Mouse (Mus musculus): Measurements from ENCODE around the gene Tle4.
"Not testable (repeated sequence)": the region's sequence is repeated elsewhere in the genome, so short reads cannot be mapped to it uniquely, and the experiment has no call there.

Gene Tle4

GRCm38 (mm10) chr19:14597917-14598689 lies at the start of gene Tle4:
Gene Tle4 (minus strand): TSS chr19:14598051.
- peak; percentile 100 for DNase-seq (ENCODE audit: low spot score in 2 of 2)

DNA sequence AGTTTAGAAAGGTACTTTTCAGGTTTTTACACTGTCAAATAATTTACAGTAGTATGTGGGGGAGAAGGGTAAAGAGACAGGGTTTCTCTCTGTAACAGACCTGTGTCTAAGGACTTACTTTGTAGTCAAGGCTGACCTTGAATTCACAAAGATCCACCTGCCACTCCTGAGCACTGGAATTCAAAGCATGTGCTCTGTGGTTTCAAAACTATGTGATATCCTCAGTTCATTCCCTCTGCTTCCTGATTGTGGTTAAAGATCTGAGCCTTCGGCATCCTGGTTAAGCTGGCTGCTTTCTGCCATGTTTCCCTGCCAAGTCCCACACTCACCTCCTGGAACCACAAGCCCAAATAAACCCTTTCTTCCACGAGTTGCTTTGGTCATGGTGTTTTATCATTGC lies 47.8 kb upstream of the Tle4 start:
- DNase-seq (ENCODE audit: low spot score in 2 of 2) = no peak

DNA sequence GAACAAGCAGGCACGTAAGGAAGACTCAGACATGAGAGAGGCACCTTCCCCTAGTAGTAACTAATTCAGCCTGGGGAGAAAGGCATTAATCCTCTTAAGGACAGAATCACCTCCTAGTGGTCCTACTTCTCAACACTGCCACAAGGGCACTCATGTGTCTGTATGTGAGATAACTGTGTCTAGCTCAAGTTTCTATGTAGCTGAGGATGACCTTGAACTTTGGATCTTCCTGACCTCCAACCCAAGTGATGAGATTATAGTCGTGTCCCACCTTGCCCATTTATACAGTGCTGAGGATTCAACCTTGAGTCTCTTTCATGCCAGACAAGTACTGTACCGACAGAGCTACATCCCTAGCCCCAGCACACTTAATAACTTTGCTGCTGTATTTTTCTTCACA lies 46.9 kb upstream of the Tle4 start:
- DNase-seq (ENCODE audit: low spot score in 2 of 2) = no peak

DNA sequence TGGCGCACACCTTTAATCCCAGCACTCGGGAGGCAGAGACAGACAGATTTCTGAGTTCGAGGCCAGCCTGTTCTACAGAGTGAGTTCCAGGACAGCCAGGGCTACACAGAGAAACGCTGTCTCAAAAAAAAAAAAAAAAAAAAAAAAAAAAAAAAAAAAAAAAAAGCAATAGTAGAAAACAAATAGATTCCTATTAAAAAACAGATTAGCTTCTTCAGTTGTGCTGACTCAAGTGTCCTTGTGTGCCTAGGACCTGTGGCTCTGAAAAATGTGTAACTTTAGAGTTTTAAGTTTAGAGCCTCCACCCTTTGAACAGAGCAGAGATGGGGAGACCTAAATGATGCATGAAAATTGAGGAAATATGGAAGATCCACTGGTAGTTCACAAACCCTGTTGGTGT lies 45.2 kb upstream of the Tle4 start:
- not testable (repeated sequence) for DNase-seq (ENCODE audit: low spot score in 2 of 2)

DNA sequence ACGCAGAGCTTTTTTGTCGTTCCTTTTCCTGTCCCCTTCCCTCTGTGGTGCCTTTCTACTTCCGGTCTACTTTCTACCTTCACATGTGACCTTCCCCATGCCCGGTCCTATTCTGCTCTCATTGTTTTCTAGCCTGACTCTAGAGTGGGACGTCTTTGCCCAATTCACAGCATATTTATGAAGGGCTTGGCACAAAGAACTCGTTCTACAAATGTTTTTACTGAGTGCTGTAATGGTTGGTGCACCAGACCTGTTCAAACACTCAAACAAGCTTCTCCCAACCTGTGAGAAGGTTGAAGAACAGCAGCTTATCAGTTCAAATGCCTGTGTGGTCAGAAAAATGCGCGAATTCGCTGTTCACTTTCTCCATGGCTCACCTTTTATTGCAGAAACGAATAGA lies 44.8 kb upstream of the Tle4 start:
- no peak for DNase-seq (ENCODE audit: low spot score in 2 of 2)

GRCm38 (mm10) chr19:14635213-14635928 lies 37.5 kb upstream of the Tle4 start:
- DNase-seq (ENCODE audit: low spot score in 2 of 2) = no peak

GRCm38 (mm10) chr19:14623355-14623754 lies 25.5 kb upstream of the Tle4 start:
- no peak for DNase-seq (ENCODE audit: low spot score in 2 of 2)

GRCm38 (mm10) chr19:14620534-14620933 lies 22.7 kb upstream of the Tle4 start:
- DNase-seq (ENCODE audit: low spot score in 2 of 2) = peak in 1 of 2 experiments; percentile 16

DNA sequence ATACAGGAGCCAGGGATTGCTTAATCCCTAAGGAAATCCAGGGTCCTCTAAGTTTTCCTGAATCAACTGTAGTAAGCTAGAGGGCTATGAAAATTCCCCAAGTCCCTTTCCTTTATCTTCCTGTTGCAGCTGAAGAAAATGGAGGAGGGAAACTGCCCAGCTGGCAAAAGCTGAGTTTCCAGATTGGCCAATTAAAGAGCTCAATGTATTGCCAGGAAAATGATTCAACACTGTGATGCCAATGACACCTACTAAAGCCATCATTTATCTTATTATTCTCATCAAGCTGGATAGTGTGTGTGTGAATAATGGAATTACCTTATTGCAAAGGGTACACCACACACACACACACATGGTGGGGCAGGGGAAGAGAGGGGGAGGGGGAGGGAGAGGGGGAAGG lies 22.0 kb upstream of the Tle4 start:
- DNase-seq (ENCODE audit: low spot score in 2 of 2) = peak in 1 of 2 experiments; percentile 27

DNA sequence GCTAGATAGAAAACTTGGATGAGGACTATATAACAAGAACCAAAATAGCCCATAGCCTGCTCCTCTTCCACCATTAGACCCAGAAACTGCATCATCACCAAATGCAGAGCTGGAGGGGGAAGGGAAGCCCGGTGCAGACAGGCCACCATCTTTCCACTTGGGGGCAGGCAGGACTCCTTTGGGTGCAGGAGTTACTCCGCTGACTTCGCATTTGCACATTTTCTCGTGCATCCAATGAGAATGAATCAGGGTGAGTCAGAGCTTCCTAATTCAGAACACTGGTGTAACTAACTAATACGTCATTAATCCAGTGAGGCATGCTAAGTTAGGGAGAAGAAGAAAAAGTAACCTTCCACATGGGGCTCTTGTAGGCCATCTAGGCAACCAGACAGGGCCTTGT lies 17.0 kb upstream of the Tle4 start:
- DNase-seq (ENCODE audit: low spot score in 2 of 2) = no peak

DNA sequence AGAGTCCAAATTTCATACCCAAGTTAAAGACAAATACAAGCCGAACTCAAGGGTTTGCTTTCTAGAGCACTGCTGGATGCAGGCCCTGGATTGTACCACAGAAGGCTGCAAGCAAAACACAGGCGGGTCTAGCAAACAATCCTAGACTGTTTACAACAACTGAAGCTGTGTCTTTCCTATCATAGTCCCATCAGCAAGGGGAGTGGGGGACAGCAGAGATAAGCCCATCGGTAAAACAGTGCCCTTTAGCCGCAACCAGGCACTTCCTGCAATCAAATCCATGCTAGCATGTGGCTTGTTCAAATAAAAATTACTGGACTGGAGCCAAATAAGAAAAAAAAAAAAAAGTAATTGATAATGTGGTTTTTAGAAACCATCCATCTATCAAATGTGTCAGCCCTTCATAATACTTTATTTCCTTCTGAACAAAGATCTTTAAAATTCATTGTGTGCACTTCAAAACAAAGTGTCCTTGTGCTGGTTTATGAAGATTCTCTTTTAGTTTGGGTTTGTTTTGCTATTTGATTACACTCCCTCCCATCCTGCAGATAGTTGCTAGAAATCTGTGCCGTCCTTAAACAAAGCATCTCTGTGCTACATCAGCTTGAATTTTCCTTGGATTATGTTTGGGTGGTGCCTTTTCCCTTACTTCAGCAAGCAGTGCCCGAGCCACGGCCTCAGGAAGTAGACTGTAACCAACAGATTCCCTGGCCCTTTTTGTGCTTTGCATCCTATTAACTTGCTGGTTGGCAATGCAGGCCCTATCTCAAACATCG lies 12.9 kb upstream of the Tle4 start:
- no peak for DNase-seq (ENCODE audit: low spot score in 2 of 2)

- no peak for DNase-seq (ENCODE audit: low spot score in 2 of 2)
Observed at GRCm38 (mm10) chr19:14600841-14601240, 3.0 kb upstream of the Tle4 start.

DNA sequence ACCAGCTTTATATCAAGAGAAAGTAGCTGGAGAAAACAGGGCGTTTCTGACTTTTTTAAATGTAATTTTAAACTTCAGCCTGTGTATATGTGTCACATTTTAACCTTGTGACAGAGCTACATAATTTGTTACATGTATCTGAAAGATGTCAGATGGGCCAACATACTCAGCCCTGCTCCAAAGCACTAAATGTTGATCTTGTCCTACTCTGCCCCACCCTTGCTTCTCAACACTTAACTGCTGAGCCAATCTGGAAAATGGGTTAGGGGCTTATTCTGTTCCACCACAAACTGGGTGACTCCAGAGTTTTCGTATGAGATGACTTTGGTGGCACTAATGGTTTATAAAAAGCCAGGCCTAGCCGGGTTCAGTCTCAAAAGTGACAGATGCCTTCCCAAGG lies 2.5 kb upstream of the Tle4 start:
- no peak for DNase-seq (ENCODE audit: low spot score in 2 of 2)

GRCm38 (mm10) chr19:14599851-14600251 lies 2.0 kb upstream of the Tle4 start:
- no peak for DNase-seq (ENCODE audit: low spot score in 2 of 2)

DNA sequence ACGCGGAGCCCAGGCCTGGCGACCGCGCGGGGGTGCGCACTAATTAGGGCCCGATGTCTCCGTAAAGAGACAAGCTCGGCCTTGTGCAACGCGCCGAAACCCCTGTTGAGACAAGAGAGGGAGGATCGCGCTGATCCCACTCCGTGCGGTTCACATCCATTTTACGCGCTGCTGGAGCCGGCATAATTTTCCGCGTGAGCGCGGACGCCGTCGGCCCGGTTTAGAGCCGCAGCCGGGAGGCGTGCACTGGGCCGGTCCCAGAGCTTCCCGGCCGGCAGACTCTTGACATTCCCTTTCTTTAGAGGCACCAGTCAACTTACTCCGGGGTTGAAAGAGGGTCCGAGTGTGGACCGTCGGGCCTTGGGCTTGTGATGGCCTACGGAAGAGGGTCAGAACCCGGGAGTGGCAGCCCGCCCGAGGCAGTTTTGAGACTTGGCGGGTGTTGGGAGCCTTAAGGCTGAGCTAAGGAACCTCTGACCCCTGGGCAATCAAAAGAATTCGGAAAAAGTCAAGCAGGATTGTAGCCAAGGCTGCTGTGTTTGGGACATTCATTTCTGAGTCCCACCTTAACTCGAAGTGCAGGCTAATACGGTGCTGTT lies 938 bp upstream of the Tle4 start:
- no peak for DNase-seq (ENCODE audit: low spot score in 2 of 2)

- DNase-seq (ENCODE audit: low spot score in 2 of 2) = peak; percentile 44 to 49
Observed at GRCm38 (mm10) chr19:14596941-14597916, 622 bp downstream of the Tle4 start.

DNA sequence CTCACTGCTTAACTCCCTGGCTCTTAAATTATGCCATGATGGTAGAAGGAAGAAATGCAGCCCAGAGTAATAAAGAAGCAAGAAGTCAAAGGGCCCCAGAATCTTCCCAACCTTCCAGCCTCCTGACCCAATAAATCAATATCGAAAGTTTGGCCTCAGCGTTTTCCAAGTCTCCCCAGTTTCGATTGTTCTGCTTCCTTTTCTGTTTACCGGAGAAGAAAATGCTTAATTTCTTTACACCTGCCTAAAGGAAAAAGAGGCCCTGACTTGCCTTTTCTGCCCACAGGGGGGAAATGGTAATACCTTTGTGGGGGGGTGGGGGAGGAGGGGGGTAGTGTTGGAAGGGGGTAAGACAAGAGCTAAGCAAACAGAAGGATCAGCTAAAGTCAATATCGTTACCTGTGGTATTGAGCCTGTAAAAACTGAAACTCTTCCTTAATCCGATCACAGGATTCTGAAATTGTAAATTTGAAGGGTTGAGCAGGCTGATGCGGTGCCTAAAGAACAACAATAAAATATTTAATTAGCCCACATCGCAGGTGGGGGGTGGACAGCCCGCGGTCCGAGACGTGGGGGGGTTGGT lies 1.4 kb downstream of the Tle4 start:
- peak; percentile 16 to 30 for DNase-seq (ENCODE audit: low spot score in 2 of 2)

DNA sequence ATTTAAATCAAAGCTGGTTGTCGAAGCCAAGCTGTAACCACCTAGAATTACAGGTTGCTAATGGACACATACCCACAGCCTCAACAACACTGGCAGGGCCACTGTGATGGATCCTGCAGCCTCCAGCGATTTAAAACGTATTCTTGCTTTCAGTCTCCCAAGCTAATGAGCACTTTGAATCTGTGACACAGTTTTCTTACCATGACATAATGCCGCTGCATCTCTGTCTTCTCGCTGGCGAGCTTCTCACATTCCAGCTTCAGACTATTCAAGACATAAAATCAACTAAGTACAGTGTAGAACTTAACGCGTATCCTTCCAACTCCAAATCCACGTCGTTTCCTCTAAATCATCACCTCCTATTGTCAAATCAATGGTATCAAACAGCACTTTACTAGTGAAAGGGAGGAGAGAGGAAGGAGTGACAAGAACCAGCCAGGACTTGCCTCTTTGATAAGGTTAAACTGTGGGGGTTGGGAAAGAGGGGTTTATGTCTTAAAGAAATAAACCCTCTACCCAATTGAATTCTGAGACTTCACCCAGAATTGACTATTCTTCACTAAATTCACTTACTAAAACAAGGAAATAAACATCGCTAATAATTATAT lies 2.4 kb downstream of the Tle4 start:
- DNase-seq (ENCODE audit: low spot score in 2 of 2) = no peak

DNA sequence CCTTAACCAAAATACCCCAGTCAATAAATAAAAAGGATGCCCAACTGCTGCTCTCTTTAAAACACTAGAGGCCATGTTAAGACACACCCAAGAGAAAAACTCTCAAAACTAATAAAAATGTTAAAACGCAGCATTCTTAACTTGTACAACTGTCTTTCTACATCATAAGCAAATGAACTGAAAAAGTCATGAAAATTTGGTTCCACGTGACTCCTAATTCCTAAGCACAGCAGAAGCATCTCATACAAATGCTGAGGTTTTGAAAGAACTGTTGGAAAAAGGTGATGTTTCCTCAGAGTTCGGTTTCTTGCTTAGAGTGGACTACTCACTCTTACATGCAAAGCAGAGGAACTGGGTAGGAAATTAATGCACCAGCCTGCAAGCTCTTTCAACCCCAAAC lies 3.3 kb downstream of the Tle4 start:
- no peak for DNase-seq (ENCODE audit: low spot score in 2 of 2)

Measured in heart, adult 9 months (tissue).